Mouse (Mus musculus) ES-Bruce4 (cell line): ENCODE measurements at regions not wholly inside any gene's neighbourhood (a gene's known extent, or its start where the extent isn't known, plus 50 kb on each side); places are given as distances from the start of the nearest gene placed in this dataset.

Experiments used
- CTCF ChIP-seq: IDR thresholded peaks from one replicate; pipeline ENCODE4 v1.8.1; 2011; ENCODE audit warnings: low read depth, low read length
- EP300 ChIP-seq: IDR thresholded peaks from 2 replicates; pipeline ENCODE4 v1.6.1; 2011; ENCODE audit warnings: low read depth, low read length; ENCODE audit not compliant: insufficient read depth
- POLR2A ChIP-seq: IDR thresholded peaks from one replicate; pipeline ENCODE4 v1.8.1; 2011; ENCODE audit warnings: low read length; ENCODE audit not compliant: insufficient read depth

GRCm38 (mm10) chr12:92189022-92189421 is 340.1 kb upstream of the Sel1l start:
- TF ChIP-seq CTCF (no peak), POLR2A (no peak), EP300 (no peak)
